ENCODE assay signal across 19 mouse cellular contexts in the genomic region with DNA sequence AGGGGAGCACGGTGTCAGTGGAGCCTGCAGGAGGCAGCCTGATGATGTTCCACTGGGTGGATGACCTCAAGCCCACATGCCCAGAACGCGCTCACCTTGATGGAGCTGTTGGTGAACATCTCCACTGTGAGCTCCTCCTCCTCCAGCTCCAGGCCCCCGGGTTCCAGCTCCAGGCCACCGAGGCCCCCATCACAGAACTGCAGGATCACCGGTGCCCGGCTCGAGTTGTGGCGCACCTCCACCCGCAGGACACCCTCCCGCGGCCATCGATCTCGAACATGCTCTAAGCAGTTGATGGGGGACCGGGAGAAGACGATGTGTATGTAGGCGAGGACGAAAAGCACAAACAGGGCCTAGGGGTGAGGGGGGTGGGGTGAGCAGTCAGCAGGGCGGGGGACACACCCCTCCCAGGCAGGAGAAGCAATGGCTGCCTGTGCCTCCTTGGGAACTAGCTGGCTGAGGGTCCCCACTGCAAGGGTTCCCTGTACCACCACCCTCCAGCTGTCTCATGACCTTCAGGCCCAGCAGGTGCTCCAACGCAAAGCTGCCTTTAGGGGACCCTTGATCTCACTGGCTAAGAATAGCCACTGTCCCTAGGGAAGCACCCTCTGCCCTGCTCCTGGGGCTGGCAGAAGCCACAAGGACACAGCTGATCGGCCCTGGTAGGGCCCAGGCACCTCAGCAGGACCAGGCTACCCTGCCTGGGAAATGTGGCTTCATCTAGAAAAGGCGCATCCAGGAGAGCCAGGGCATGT. TPM values are rescaled to one million over a fixed set of nuclear protein-coding genes. Genes with fewer than 3 reads are reported as not detected.
DNase-seq lines count a peak whose midpoint lies in the region; ATAC-seq and TF ChIP-seq lines count a peak whose summit lies in the region.
"Had no signal": no experiment of that assay in that cellular context is flagged by ENCODE, and none has a peak within 500 bp of the region (broad histone marks: within the 10 kb centered on the region; RNA-seq: fewer than 3 reads in every experiment).

No protein-coding gene starts in this region.

- H3K27ac ChIP-seq in limb, embryonic 13.5 days: no peak overlapping the region
- no peak overlapping the region for H3K27ac ChIP-seq in limb, embryonic 10.5 days
- H3K27ac ChIP-seq in heart, embryonic 15.5 days: peak overlapping the region; percentile 40; the same call in 1 of the 2 replicates
- H3K27ac ChIP-seq: limb, embryonic 15.5 days had no signal

- peaks cover 29% of the 10 kb centered on the region for H3K4me1 ChIP-seq in limb, embryonic 13.5 days
- peaks cover 15% of the 10 kb centered on the region for H3K4me1 ChIP-seq in limb, embryonic 10.5 days
- H3K4me1 ChIP-seq in G1E (ENCODE audit: insufficient read depth, low read depth, low read length): peaks cover 60% of the 10 kb centered on the region
- H3K4me1 ChIP-seq in heart, embryonic 15.5 days (replicated peaks): peaks cover 27% of the 10 kb centered on the region

- peaks cover 67% of the 10 kb centered on the region for H3K36me3 ChIP-seq in limb, embryonic 13.5 days
- peaks cover 76% of the 10 kb centered on the region for H3K36me3 ChIP-seq in limb, embryonic 10.5 days
- H3K36me3 ChIP-seq in G1E (replicated peaks): peaks cover 88% of the 10 kb centered on the region
- peaks cover 45% of the 10 kb centered on the region for H3K36me3 ChIP-seq in heart, embryonic 15.5 days

- no peak overlapping the region for H3K4me3 ChIP-seq in limb, embryonic 13.5 days
- no peak overlapping the region for H3K4me3 ChIP-seq in limb, embryonic 10.5 days
- H3K4me3 ChIP-seq in G1E (ENCODE audit: low read depth, low read length): peak overlapping the region; percentile 10; the same call in 1 of the 2 replicates
- H3K4me3 ChIP-seq in heart, embryonic 15.5 days: no peak overlapping the region
- H3K4me3 ChIP-seq: limb, embryonic 15.5 days had no signal

- DNase-seq in heart, adult 11 months: peak; percentile 98
- no peak for DNase-seq in heart, adult 8-10 months (ENCODE audit: low spot score)
- no peak for DNase-seq in limb, embryonic 10.5 days (ENCODE audit: low spot score)
- DNase-seq in G1E (ENCODE audit: low spot score): no peak
- no peak for DNase-seq in embryo, embryonic 10 days (ENCODE audit: low spot score)
- DNase-seq: adrenal gland, postnatal 25 days; cerebellum, adult 2 months; kidney, adult 2 months; kidney, postnatal 14 days; lung, postnatal 14 days; right cerebral cortex, adult 18-20 months had no signal

- no peak for ATAC-seq in limb, embryonic 13.5 days (ENCODE audit: low FRiP score, low read depth)
- ATAC-seq in G1E (ENCODE audit: extremely low read depth, insufficient number of reproducible peaks, low FRiP score, poor library complexity, severe bottlenecking): no peak
- ATAC-seq in heart, embryonic 15.5 days (replicated peaks; ENCODE audit: insufficient number of reproducible peaks, insufficient read depth, low FRiP score, low read depth): no peak
- ATAC-seq in CD4-positive, CD25-positive, alpha-beta regulatory T cell, adult 4 months: no peak
- ATAC-seq: activated CD4-positive, CD25-positive, alpha-beta regulatory T cell, adult 4 months; hindbrain, embryonic 16.5 days; Patski had no signal

- H3K4me2 ChIP-seq in limb, embryonic 13.5 days (replicated peaks): no peak overlapping the region
- H3K4me2 ChIP-seq in heart, embryonic 15.5 days: no peak overlapping the region
- H3K4me2 ChIP-seq: limb, embryonic 15.5 days had no signal

- no peaks in the 10 kb centered on the region for H3K27me3 ChIP-seq in limb, embryonic 13.5 days
- H3K27me3 ChIP-seq in limb, embryonic 10.5 days (ENCODE audit: low read depth, poor library complexity, severe bottlenecking): no peaks in the 10 kb centered on the region; the same call in 1 of the 2 replicates
- peaks cover 6% of the 10 kb centered on the region; the same call in 1 of the 2 replicates for H3K27me3 ChIP-seq in G1E (ENCODE audit: insufficient read depth, low read length)
- no peaks in the 10 kb centered on the region for H3K27me3 ChIP-seq in heart, embryonic 15.5 days
- H3K27me3 ChIP-seq: limb, embryonic 15.5 days; Patski had no signal

- H3K9me3 ChIP-seq in limb, embryonic 13.5 days: no peaks in the 10 kb centered on the region
- 0 out of 2 replicates have a peak, but pooled peaks cover 3% of the 10 kb centered on the region for H3K9me3 ChIP-seq in limb, embryonic 10.5 days (replicated peaks)
- H3K9me3 ChIP-seq in G1E (replicated peaks): peaks cover 49% of the 10 kb centered on the region
- no peaks in the 10 kb centered on the region for H3K9me3 ChIP-seq in heart, embryonic 15.5 days (replicated peaks)
- H3K9me3 ChIP-seq: limb, embryonic 15.5 days had no signal

- WGBS in limb, embryonic 13.5 days: 92% methylated on average over 22 of the region's 22 CpGs
- 92% methylated on average over 22 of the region's 22 CpGs for WGBS in limb, embryonic 10.5 days
- 86% methylated on average over 22 of the region's 22 CpGs for WGBS in heart, embryonic 15.5 days

- TF ChIP-seq CTCF in G1E (IDR thresholded peaks at IDR 0.05; ENCODE audit: low read depth, low read length): no peak

- H3K9ac ChIP-seq in limb, embryonic 13.5 days: peak overlapping the region; percentile 19; the same call in 1 of the 2 replicates
- H3K9ac ChIP-seq in heart, embryonic 15.5 days: no peak overlapping the region
- H3K9ac ChIP-seq: limb, embryonic 15.5 days had no signal

RNA-seq across cellular contexts. Expression of a gene that starts 4.6 kb away (rescaled TPM):
- total RNA-seq in heart, adult 8-10 months (2022): 100 to 1,000 TPM; 116 to 120 (median 117) TPM
- 16.0 and 19.5 TPM in 2 replicates for polyA plus RNA-seq in limb, embryonic 13.5 days (2015; fragmentation: Nextera tagmentation; extraction: Ambion mirVana)
- 14.9 and 16.4 TPM in 2 replicates for polyA plus RNA-seq in limb, embryonic 10.5 days (2016; fragmentation: Nextera tagmentation; extraction: Ambion mirVana)
- total RNA-seq in G1E (2014; fragmentation: Nextera tagmentation) (62.8 and 79.8 TPM in 2 replicates), G1E (2017) (41.6 and 47.0 TPM in 2 replicates)
- polyA plus RNA-seq in G1E (2012): 264 and 361 TPM in 2 replicates
- polyA plus RNA-seq in heart, embryonic 15.5 days (2015; fragmentation: Nextera tagmentation; extraction: Ambion mirVana): 16.2 and 19.6 TPM in 2 replicates
- 1 to 10 TPM; 1.2 to 2.5 TPM for polyA plus RNA-seq in CD4-positive, CD25-positive, alpha-beta regulatory T cell, adult 4 months (2017; shearing (Covaris generic))

RNA-seq across cellular contexts. Expression of a gene that starts 8.8 kb away (rescaled TPM):
- 10 to 100 TPM; 27.1 to 35.7 (median 33.3) TPM for total RNA-seq in heart, adult 8-10 months (2022)
- polyA plus RNA-seq in limb, embryonic 13.5 days (2015; fragmentation: Nextera tagmentation; extraction: Ambion mirVana): 287 and 299 TPM in 2 replicates
- polyA plus RNA-seq in limb, embryonic 10.5 days (2016; fragmentation: Nextera tagmentation; extraction: Ambion mirVana): 261 and 301 TPM in 2 replicates
- 4.6 and 8.4 TPM in 2 replicates for total RNA-seq in G1E (2014; fragmentation: Nextera tagmentation)
- total RNA-seq in G1E (2017): 7.4 and 10.5 TPM in 2 replicates
- polyA plus RNA-seq in G1E (2012): 20.8 and 27.2 TPM in 2 replicates
- polyA plus RNA-seq in heart, embryonic 15.5 days (2015; fragmentation: Nextera tagmentation; extraction: Ambion mirVana): 208 and 243 TPM in 2 replicates
- polyA plus RNA-seq in CD4-positive, CD25-positive, alpha-beta regulatory T cell, adult 4 months (2017; shearing (Covaris generic)): 100 to 1,000 TPM; 904 to 969 TPM

RNA-seq across cellular contexts. Expression of a gene that starts 9.1 kb away (rescaled TPM):
- under 1 TPM; 0.37 to 0.85 (median 0.63) TPM for total RNA-seq in heart, adult 8-10 months (2022)
- polyA plus RNA-seq in limb, embryonic 13.5 days (2015; fragmentation: Nextera tagmentation; extraction: Ambion mirVana): 0.41 and 0.73 TPM in 2 replicates
- 0.28 and 0.40 TPM in 2 replicates for polyA plus RNA-seq in limb, embryonic 10.5 days (2016; fragmentation: Nextera tagmentation; extraction: Ambion mirVana)
- total RNA-seq in G1E (2014; fragmentation: Nextera tagmentation) (0.60 TPM in 1 of 2 replicates, not detected in the other), G1E (2017) (0.44 TPM in 1 of 2 replicates, not detected in the other)
- polyA plus RNA-seq in G1E (2012): 0.07 and 0.10 TPM in 2 replicates
- polyA plus RNA-seq in heart, embryonic 15.5 days (2015; fragmentation: Nextera tagmentation; extraction: Ambion mirVana): 0.24 and 0.28 TPM in 2 replicates
- polyA plus RNA-seq in CD4-positive, CD25-positive, alpha-beta regulatory T cell, adult 4 months (2017; shearing (Covaris generic)): under 1 TPM in 1 of 2 experiments, not detected in 1; 0.58 TPM
- polyA plus RNA-seq: activated CD4-positive, CD25-positive, alpha-beta regulatory T cell, adult 4 months; urinary bladder, adult 2 months had no signal

RNA-seq across cellular contexts. Expression of a gene that starts 16.7 kb away (rescaled TPM):
- total RNA-seq in heart, adult 8-10 months (2022): 1 to 10 TPM; 7.5 to 8.5 (median 8.0) TPM
- polyA plus RNA-seq in limb, embryonic 13.5 days (2015; fragmentation: Nextera tagmentation; extraction: Ambion mirVana): 1.8 and 1.9 TPM in 2 replicates
- polyA plus RNA-seq in limb, embryonic 10.5 days (2016; fragmentation: Nextera tagmentation; extraction: Ambion mirVana): 2.0 and 2.3 TPM in 2 replicates
- 17.4 and 35.9 TPM in 2 replicates for total RNA-seq in G1E (2014; fragmentation: Nextera tagmentation)
- total RNA-seq in G1E (2017): 12.1 and 15.2 TPM in 2 replicates
- polyA plus RNA-seq in G1E (2012): 21.1 and 21.6 TPM in 2 replicates
- polyA plus RNA-seq in heart, embryonic 15.5 days (2015; fragmentation: Nextera tagmentation; extraction: Ambion mirVana): 2.1 and 3.9 TPM in 2 replicates
- polyA plus RNA-seq in CD4-positive, CD25-positive, alpha-beta regulatory T cell, adult 4 months (2017; shearing (Covaris generic)): 10 to 100 TPM; 11.4 to 16.4 TPM

RNA-seq across cellular contexts. Expression of a gene that starts 19.6 kb away (rescaled TPM):
- 10 to 100 TPM; 28.4 to 36.2 (median 29.6) TPM for total RNA-seq in heart, adult 8-10 months (2022)
- polyA plus RNA-seq in limb, embryonic 13.5 days (2015; fragmentation: Nextera tagmentation; extraction: Ambion mirVana): 105 and 106 TPM in 2 replicates
- 174 and 201 TPM in 2 replicates for polyA plus RNA-seq in limb, embryonic 10.5 days (2016; fragmentation: Nextera tagmentation; extraction: Ambion mirVana)
- total RNA-seq in G1E (2014; fragmentation: Nextera tagmentation): 28.5 and 37.3 TPM in 2 replicates
- total RNA-seq in G1E (2017): 34.4 and 34.6 TPM in 2 replicates
- polyA plus RNA-seq in G1E (2012): 69.0 and 69.5 TPM in 2 replicates
- 56.7 and 66.6 TPM in 2 replicates for polyA plus RNA-seq in heart, embryonic 15.5 days (2015; fragmentation: Nextera tagmentation; extraction: Ambion mirVana)
- 10 to 100 TPM; 65.1 to 77.5 TPM for polyA plus RNA-seq in CD4-positive, CD25-positive, alpha-beta regulatory T cell, adult 4 months (2017; shearing (Covaris generic))

Comparison
In these comparisons a context has a peak if more than half of its experiments do, and no peak if none do; other contexts are left out.
1. RNA of a gene that starts 4.6 kb away (polyA plus RNA-seq): 264 to 361 TPM in G1E; 14.9 to 16.4 TPM in limb, embryonic 10.5 days, 16.2 to 19.6 TPM in heart, embryonic 15.5 days, 16.0 to 19.5 TPM in limb, embryonic 13.5 days and 1.2 to 2.5 TPM in CD4-positive, CD25-positive, alpha-beta regulatory T cell, adult 4 months; every median in the first group is over 10 times any median in the second.